Mouse (Mus musculus) kidney, postnatal 4 days (tissue): ENCODE measurements around the gene Pigg.
"Not testable (repeated sequence)": the region's sequence is repeated elsewhere in the genome, so short reads cannot be mapped to it uniquely, and the experiment has no call there.

Experiments
- DNase-seq, 2 experiments: peaks; one replicate each; pipeline ENCODE4 v3.0.0; 2021; ENCODE audit warnings: mixed read lengths in 2 of 2

Gene Pigg

DNA sequence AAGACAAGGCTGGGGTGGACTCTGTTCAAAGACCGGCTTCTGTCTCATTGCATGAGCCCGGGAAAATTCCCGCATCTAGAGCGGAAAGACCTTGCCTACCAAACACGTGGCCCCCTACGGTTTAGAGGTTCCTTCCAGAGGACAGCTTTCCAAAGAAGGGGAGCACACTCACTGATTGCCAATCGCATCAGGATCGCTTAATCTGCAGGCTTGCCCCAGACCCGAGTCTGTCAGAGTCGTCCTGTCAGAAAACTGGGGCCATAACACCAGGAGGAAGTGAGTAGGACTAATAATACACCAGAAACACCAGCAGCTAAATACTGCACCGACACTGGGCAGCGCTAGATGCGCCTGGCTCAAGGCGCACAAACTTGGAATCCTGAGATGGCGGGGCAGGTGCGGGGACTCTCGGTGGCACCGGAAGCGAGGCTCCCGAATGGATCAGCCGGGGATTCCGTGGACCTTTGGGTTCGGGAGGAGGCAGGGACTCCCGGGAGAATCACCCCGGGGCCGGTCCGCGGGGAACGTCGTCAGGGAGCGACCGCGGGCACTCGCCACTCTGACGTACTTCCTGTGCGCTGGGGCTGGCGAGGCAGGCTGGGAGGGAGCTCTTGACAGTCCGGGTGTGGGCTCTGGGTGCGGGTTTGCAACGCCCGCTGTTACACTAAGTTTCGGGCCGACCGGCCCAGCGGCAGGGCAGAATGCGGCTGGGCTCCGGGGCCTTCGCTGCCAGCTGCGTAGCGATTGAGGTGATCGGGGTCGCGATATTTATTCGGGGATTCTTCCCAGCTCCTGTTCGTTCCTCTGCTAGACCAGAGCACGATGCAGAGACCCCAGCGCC, at the start of gene Pigg:
Gene Pigg (plus strand): TSS at position 386 of the 841 bp plus-strand sequence.
- peak; percentile 94 for DNase-seq

GRCm38 (mm10) chr5:108262722-108263121, 49.7 kb upstream of the Pigg start:
- DNase-seq: peak; percentile 41 to 66

- not testable (repeated sequence) for DNase-seq
These were observed 48.6 kb upstream of the Pigg start for GRCm38 (mm10) chr5:108263785-108264184.

DNA sequence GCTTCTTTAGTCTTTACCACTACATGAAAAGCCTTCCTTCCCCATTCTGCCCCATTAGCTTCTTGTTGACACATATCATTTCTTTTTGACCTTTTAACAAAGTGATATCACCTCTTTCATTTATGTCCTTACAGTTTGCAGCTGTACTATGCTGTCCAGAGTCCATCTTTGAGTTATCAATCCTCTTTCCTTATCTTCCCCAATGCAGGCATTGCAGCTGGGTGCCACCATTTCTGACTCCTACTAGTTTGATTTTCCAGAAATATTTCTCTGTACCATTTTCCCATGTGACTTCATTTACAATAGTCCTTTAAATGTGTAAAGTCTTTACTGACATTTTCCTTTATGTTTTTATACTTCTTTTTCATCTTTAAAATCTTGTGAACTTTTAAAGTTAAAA, 45.4 kb upstream of the Pigg start:
- DNase-seq: no peak

DNA sequence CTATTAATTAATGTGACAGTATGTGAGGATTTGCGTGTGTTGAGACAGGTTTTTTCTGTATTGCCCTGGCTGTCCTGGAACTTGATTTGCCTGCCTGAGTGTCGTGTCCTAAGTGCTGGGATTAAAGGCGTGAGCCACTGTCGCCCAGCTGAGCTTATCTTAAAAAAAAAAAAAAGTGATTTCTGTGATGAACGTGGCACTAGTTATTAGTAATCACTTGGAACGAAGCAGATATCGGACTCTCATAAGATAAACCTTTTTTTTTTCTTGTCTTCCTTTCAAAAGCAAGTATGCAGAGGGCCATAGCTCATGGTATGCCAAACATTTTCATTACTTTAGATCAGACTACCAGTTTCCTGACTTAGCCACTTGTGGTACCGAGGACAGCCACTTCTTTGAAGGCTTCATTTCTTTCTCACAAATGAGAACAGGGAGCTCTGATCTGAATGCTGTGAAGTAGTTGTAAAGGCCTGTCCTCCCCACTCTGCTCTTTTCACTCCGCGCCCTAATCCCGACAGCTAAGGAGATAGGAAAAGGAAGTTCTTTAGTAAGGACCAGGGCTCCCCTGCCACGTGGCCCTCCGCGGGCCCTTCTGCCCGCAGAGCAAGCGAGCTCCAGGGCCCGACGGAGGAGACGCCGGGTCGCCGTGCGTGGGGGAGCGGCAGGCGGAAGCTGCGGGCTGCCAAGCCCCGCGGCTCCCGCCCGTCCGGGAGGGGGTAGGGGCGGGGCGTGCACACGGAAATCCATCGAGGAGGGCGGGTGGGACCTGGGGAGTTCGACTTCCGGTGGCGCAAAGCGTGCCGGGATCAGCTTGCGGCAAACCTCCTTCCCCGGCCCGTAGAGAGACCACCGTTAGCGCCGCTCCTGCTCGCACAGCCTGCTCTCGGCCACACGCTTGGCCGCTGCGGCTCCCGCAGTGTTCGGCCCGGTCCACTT, 44.0 kb upstream of the Pigg start, which contains the start of gene Dr1:
Gene Dr1 (plus strand): TSS at position 771 of the 936 bp plus-strand sequence.
- peak; percentile 90 to 94 for DNase-seq

DNA sequence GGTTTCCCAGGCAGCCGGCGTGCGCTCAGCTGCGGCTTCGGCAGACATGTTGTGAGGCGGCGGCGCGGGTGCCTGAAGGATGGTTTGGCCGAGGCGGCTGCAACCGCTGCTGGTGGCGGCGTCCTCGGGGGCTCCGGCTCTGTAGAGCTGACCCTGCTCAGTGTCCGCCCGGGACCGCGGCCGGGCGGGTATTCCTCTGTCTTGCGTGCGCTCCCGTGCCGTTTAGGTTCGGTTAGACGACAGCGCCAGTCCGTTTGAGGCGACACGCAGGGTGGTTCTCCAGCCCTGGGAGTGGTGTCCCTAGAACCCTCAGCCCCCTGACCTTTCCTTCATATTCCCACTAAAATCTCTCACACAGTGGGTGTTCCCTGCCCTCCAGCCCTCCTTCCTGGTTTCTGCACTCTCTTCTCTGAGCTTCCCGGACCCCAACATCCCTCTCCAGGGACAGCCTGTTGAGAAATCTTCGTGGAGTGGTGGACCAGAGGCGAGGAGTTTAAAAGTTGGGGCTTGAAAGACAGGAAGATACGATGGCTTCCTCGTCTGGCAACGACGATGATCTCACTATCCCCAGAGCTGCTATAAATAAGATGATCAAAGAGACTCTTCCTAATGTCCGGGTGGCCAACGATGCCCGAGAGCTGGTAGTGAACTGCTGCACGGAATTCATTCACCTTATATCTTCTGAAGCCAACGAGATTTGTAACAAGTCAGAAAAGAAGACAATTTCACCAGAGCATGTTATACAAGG, 43.2 kb upstream of the Pigg start:
- no peak for DNase-seq

DNA sequence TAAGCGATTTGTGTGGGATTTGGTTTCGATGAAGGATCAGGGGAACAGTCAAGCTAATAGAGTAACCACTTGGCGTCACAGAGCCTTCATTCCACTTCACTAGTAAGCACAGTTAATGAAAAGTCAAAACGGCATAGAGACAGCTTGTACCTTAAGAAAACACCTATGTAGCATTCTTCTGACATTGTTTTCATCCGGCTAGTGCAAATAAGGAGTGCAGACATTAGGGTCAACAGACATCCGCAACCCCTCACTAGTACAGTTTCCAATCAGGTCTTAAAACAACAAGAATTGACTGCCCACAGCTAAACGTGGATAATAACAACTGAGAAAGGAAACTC, 42.6 kb upstream of the Pigg start:
- DNase-seq: no peak

- DNase-seq: no peak
These were observed 42.0 kb upstream of the Pigg start for GRCm38 (mm10) chr5:108270415-108270814.

GRCm38 (mm10) chr5:108271345-108271744, 41.1 kb upstream of the Pigg start:
- not testable (repeated sequence) for DNase-seq

DNA sequence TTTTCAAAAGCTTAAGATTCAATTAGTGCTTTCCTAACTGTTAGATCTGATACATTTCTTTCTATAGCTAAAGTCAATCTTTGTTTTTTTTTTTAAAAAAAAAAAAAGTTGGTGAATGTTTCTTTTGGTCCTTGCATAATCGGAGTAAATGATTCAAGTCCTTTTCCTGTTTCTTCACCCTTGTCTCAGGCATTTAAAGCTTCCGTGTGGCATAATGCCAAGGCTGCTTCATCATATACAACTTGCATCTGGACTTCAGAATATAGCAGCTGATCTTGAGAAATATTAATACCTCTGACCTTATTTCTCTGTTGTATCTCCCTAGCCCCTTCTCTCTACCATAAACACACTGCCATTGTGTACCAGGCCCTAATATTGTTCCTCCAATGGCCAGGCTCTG, 25.5 kb upstream of the Pigg start:
- DNase-seq: no peak

- DNase-seq: no peak
These were observed 10.8 kb upstream of the Pigg start for GRCm38 (mm10) chr5:108301567-108301966.

GRCm38 (mm10) chr5:108313065-108313860, 854 bp downstream of the Pigg start:
- no peak for DNase-seq

DNA sequence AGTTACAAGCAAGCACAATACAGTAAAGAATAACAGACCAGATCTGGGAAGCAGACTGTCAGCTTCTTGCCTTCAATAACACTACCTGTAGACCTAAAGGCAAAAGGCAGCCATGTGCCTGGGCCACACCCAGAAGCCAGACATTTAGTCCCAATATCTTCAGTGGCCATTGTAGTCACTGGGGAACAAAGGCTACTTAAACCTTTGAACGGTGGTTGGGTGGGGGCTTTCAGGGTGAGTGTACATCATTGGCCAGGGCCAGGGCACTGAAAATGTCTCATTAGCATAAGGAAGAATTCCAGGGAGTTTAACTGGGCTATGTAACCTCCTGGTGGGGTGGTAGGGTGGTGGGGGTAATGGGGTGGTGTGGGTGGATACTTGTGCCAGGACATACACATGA, 18.6 kb downstream of the Pigg start:
- DNase-seq: no peak

DNA sequence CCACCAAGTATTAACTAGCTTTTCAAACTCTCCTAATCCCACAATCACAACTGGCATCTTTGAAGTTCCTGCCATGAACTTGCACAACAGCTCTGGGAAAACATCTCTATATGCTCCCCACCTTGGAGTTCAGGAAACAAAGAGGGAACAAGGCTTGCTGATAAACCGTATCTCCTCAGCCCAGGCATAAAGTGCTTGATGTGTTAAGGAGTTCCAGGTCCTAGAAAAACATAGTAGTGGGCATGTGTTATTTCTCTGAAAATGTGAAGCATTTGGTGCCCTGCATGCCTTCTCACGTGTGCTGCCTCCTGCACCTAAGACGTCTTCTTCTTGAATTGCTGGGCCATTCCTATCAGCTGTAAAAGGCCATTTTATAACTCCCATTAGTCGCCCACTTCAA, 25.0 kb downstream of the Pigg start:
- no peak for DNase-seq

GRCm38 (mm10) chr5:108338049-108338448, 25.6 kb downstream of the Pigg start:
- no peak for DNase-seq

- DNase-seq: no peak
These were observed 31.3 kb downstream of the Pigg start for GRCm38 (mm10) chr5:108343680-108344170.

- no peak for DNase-seq
These were observed 33.1 kb downstream of the Pigg start for GRCm38 (mm10) chr5:108345313-108346071.

DNA sequence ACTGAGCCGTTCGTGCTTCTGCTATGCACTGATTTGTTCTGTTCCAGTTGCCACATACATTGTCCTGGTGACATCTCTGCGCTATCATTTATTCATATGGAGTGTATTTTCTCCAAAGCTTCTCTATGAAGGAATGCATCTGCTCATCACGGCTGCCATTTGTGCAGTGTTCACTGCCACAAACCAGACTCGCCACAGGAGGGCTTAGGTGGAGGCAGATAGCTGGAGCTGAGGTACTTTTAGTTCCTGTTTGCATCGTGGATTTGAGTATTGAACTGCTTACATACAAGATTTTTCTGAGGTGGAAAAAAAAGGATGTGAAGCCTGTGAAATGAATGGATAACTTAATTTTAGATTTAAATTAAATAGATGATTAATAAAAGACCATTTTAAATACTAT, 35.4 kb downstream of the Pigg start:
- no peak for DNase-seq

GRCm38 (mm10) chr5:108349511-108350148, 37.2 kb downstream of the Pigg start:
- DNase-seq: no peak

DNA sequence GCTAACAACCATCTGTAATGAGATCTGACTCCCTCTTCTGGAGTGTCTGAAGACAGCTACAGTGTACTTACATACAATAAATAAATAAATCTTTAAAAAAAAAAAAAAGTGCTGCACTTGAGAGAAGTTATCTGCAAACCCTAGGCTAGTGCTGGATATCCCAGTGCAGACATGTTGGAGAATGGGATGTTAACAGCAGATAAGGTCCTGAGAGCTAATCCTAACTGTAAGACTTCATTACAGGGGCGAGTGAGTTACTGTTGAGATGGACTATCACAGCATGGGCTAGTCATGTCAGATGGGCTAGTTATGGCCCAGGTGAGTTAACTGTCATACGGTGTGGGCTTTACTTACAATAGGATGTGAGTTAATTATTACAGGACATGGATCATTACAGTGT, 41.6 kb downstream of the Pigg start:
- DNase-seq: no peak

DNA sequence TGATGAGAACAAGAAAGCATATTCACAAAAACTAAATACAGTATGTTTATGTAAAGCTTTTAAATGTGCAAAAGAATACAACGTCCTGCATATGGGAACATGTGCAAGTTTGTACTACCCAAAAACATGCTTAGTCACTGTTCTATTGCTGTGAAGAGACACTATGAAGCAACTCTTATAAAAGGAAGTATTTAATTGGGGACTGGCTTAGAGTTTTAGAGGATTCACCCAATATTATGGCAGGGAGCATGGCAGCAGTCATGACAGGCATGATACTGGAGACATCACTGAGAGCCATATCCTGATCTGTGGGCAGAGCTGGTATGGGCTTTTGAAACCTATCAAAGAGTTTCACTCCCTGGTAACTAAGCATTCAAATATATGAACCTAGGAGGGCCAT, 45.5 kb downstream of the Pigg start:
- DNase-seq: no peak
